Mouse (Mus musculus): ENCODE data around the gene Tbc1d10c.

DNA sequence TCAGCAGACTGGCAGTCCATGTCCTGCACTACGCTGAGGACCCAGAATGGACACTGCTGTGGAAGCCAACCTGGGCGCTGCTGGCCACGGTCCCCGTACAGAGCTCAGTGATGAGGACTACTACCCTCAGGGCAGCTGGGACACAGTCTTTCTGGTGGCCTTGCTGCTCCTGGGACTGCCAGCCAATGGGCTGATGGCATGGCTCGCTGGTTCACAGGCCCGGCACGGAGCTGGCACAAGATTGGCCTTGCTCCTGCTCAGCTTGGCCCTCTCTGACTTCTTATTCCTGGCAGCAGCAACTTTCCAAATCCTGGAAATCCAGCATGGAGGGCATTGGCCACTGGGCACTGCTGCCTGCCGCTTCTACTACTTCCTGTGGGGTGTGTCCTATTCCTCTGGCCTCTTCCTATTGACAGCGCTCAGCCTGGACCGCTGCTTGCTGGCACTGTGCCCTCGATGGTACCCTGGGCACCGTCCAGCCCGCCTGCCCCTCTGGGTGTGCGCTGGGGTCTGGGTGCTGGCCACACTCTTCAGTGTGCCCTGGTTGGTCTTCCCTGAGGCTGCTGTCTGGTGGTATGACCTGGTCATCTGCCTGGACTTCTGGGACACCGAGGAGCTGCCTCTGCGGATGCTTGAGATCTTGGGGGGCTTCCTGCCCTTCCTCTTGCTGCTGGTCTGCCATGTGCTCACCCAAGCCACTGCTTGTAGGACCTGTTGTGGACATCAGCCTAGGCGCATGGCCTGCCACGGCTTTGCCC lies 48.5 kb downstream of the Tbc1d10c start:
- no peak for TF ChIP-seq POLR2A (IDR thresholded peaks at IDR 0.05; ENCODE audit: low read depth, low read length)
- no peak for TF ChIP-seq CTCF (IDR thresholded peaks at IDR 0.05; ENCODE audit: extremely low read depth, insufficient read length, insufficient replicate concordance, low read depth, low read length)
